Mouse (Mus musculus): ENCODE data around the gene Zfp384. TPM values are rescaled to one million over a fixed set of nuclear protein-coding genes. Genes with fewer than 3 reads are reported as not detected.

Zfp384 gene
- polyA plus RNA-seq, 1 experiment from 2014 or later, result 10.3 TPM

DNA sequence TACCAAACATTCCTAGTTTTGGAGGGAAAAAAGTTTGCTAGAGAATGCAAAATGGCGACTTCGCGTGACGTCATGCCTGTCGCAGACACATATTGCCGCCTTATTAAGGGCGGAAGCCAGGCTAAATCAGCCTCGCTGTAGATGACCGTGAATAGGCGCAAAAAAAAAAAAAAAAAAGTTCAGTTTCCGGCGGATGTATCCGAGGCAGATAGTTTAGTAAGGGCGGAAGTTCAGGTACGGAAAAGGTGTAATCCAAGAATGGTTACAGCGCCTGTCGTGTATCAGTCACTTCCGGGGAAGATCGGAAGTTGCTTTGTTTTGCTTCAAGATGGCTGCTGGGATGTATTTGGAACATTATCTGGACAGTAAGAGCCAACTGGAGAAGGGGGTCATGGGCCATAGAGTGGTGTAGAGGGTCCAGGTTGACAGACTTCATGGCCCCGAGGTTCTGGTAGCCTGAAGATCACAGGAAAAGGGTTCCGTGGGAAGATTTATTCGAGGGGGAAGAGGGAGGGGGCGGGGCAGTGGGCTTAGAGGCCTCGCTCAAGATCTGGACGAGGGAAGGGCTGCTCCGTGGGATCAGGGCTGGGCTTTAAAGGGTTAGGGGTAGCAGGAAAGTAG is 30.7 kb downstream of the Zfp384 start, which contains the start of gene Ing4:
Gene Ing4, plus strand, starts transcription at position 228 of the 621 bp plus-strand sequence.
- H3K9me3 ChIP-seq (ENCODE audit: control insufficient read depth, low read length), result no peaks in the 10 kb centered on the region
- WGBS, result 0% methylated on average over 26 of the region's 26 CpGs
- peak; percentile 98 for ATAC-seq
- peak within 1 kb of the TSS; percentile 72 for H3K27ac ChIP-seq (ENCODE audit: low read length)
- H3K27me3 ChIP-seq (replicated peaks; ENCODE audit: control insufficient read depth, insufficient read depth, low read length), result no peaks in the 10 kb centered on the region
- H3K9ac ChIP-seq (ENCODE audit: low read depth, low read length), result peak within 1 kb of the TSS; percentile 77
- peaks cover 12% of the 10 kb centered on the region for H3K36me3 ChIP-seq (ENCODE audit: control insufficient read depth, insufficient read depth, low read length)
- peaks cover 15% of the 10 kb centered on the region for H3K4me1 ChIP-seq (ENCODE audit: control insufficient read depth, insufficient read depth, low read length)
- H3K4me3 ChIP-seq (ENCODE audit: low read length), result peak within 1 kb of the TSS; percentile 71
- peak within 1 kb of the TSS; percentile 86 for H3K4me2 ChIP-seq (ENCODE audit: low read depth, low read length)

DNA sequence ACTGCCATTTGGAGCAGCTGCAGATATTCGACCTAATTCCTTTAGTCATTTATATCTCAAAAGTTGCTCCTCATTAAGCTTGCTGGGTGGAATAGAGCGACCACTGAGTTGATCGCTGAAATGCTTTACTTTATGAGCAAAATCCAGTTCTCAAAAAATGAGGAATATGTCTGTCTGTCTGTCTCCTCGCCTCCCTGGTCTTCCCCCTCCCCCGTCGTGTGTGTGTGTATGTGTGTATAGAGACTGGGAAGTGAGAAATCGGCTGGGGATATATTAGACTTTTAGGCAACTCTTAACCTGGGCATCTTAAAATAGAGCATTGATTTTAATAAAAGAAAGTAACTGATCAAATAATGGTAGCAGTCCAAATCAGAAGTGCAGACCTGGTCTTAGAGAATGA is 31.3 kb downstream of the Zfp384 start:
- no peak for ATAC-seq
- Histone ChIP-seq H3K9ac (ENCODE audit: low read depth, low read length) (peak overlapping the region; percentile 77), H3K4me1 (ENCODE audit: control insufficient read depth, insufficient read depth, low read length) (peaks cover 15% of the 10 kb centered on the region), H3K36me3 (ENCODE audit: control insufficient read depth, insufficient read depth, low read length) (peaks cover 12% of the 10 kb centered on the region), H3K27me3 (replicated peaks; ENCODE audit: control insufficient read depth, insufficient read depth, low read length) (no peaks in the 10 kb centered on the region), H3K9me3 (ENCODE audit: control insufficient read depth, low read length) (no peaks in the 10 kb centered on the region), H3K4me3 (ENCODE audit: low read length) (peak overlapping the region; percentile 71), H3K27ac (ENCODE audit: low read length) (peak overlapping the region; percentile 50; the same call in 1 of the 2 replicates), H3K4me2 (ENCODE audit: low read depth, low read length) (peak overlapping the region; percentile 86)
- 10% methylated on average over 7 of the region's 7 CpGs for WGBS

DNA sequence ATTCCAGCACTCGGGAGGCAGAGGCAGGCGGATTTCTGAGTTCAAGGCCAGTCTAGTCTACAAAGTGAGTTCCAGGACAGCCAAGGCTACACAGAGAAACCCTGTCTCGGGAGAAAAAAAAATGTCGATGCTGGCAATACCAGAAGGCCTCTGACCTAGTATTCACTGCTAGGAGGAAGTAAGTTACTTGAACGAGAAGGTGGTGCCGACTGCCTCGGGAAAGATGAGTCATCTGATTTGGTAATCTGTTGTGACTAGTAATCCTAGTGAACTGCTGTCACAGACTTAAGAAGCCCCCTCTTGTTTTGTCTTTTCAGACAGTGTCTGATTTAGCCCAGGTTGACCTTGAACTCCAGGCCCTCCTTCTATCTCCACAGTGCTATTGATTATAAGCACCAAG is 32.1 kb downstream of the Zfp384 start:
- Histone ChIP-seq H3K9ac (ENCODE audit: low read depth, low read length) (no peak overlapping the region), H3K27ac (ENCODE audit: low read length) (peak overlapping the region; percentile 55; the same call in 1 of the 2 replicates), H3K4me1 (ENCODE audit: control insufficient read depth, insufficient read depth, low read length) (peaks cover 15% of the 10 kb centered on the region), H3K9me3 (ENCODE audit: control insufficient read depth, low read length) (no peaks in the 10 kb centered on the region), H3K36me3 (ENCODE audit: control insufficient read depth, insufficient read depth, low read length) (peaks cover 7% of the 10 kb centered on the region; the same call in 1 of the 2 replicates), H3K4me3 (ENCODE audit: low read length) (no peak overlapping the region), H3K27me3 (replicated peaks; ENCODE audit: control insufficient read depth, insufficient read depth, low read length) (no peaks in the 10 kb centered on the region), H3K4me2 (ENCODE audit: low read depth, low read length) (no peak overlapping the region)
- no peak for ATAC-seq
- 73% methylated on average over 7 of the region's 7 CpGs for WGBS

DNA sequence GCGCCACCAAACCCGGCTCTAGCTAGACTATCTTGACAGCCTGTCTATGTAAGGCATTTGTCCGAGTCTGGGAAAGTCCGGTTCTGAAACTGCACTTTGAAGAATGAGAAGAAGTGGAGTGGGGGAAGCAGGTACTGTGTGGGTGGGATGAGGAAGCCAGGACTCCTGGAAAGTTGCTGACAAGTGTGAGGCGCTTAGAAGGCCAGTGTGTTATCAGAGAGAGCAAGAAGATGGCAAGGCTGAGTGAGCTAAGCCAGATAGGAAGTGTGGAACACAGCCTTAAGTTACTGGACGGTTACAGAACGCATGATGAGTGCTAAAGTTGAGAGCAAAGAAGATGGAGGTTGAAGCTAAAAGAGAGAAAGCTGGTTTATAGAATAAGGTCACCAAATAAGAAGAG is 33.1 kb downstream of the Zfp384 start:
- H3K4me1 ChIP-seq (ENCODE audit: control insufficient read depth, insufficient read depth, low read length), result peaks cover 15% of the 10 kb centered on the region
- ATAC-seq, result no peak
- 92% methylated on average over 7 of the region's 7 CpGs for WGBS
- no peak overlapping the region for H3K9ac ChIP-seq (ENCODE audit: low read depth, low read length)
- no peak overlapping the region for H3K4me2 ChIP-seq (ENCODE audit: low read depth, low read length)
- H3K27ac ChIP-seq (ENCODE audit: low read length), result no peak overlapping the region
- no peaks in the 10 kb centered on the region for H3K27me3 ChIP-seq (replicated peaks; ENCODE audit: control insufficient read depth, insufficient read depth, low read length)
- no peaks in the 10 kb centered on the region for H3K9me3 ChIP-seq (ENCODE audit: control insufficient read depth, low read length)
- H3K4me3 ChIP-seq (ENCODE audit: low read length), result no peak overlapping the region
- H3K36me3 ChIP-seq (ENCODE audit: control insufficient read depth, insufficient read depth, low read length), result peaks cover 7% of the 10 kb centered on the region; the same call in 1 of the 2 replicates

DNA sequence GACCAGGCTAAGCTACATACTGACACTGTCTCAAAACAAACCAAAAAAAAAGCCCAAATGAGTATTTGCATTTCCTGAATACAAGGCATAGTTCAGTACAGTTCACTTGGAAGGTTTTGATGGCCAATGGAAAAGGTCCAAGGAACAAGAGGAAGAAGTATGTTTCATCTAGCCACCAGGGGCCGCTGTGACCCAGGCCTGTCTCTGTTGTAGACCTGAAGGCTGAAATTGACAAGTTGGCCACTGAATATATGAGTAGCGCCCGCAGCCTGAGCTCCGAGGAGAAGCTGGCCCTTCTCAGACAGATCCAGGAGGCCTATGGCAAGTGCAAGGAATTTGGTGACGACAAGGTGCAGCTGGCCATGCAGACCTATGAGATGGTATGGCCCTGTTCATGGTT is 37.7 kb downstream of the Zfp384 start:
- ATAC-seq, result peak; percentile 48
- H3K36me3 ChIP-seq (ENCODE audit: control insufficient read depth, insufficient read depth, low read length), result peaks cover 18% of the 10 kb centered on the region
- 30% methylated on average over 5 of the region's 5 CpGs for WGBS

DNA sequence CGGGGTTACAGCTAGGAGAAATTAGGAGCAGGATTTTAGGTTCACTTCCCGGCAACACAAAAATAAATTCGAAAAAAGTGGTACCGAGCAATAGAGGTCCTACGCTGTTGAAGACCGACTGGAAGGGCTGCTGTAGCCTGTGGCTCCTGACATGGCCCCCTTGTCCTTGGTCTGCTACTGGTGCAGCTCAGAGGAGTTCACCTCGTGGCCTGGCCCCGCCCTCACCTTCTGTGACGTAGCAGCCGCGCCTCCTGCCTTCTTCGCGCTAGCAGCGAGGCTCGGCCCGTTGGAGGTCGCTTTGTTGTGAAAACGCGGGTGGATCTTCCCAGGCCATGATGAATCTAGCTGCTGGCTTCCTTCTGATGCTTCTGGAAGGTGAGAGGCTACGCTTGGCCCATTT is 40.7 kb downstream of the Zfp384 start, which contains the start of gene Acrbp:
Gene Acrbp, plus strand, starts transcription at position 12 of the 400 bp plus-strand sequence.
- H3K27me3 ChIP-seq (replicated peaks; ENCODE audit: control insufficient read depth, insufficient read depth, low read length), result no peaks in the 10 kb centered on the region
- H3K9me3 ChIP-seq (ENCODE audit: control insufficient read depth, low read length), result no peaks in the 10 kb centered on the region
- H3K36me3 ChIP-seq (ENCODE audit: control insufficient read depth, insufficient read depth, low read length), result peaks cover 15% of the 10 kb centered on the region; the same call in 1 of the 2 replicates
- no peak within 1 kb of the TSS for H3K9ac ChIP-seq (ENCODE audit: low read depth, low read length)
- H3K4me2 ChIP-seq (ENCODE audit: low read depth, low read length), result no peak within 1 kb of the TSS
- no peak within 1 kb of the TSS for H3K27ac ChIP-seq (ENCODE audit: low read length)
- 33% methylated on average over 20 of the region's 20 CpGs for WGBS
- no peaks in the 10 kb centered on the region for H3K4me1 ChIP-seq (ENCODE audit: control insufficient read depth, insufficient read depth, low read length)
- H3K4me3 ChIP-seq (ENCODE audit: low read length), result no peak within 1 kb of the TSS
- peak; percentile 51 for ATAC-seq

More for the DNA sequence above, 37.7 kb downstream of the Zfp384 start:
- H3K4me1 ChIP-seq (ENCODE audit: control insufficient read depth, insufficient read depth, low read length), result no peaks in the 10 kb centered on the region
- H3K27me3 ChIP-seq (replicated peaks; ENCODE audit: control insufficient read depth, insufficient read depth, low read length), result no peaks in the 10 kb centered on the region
- H3K9ac ChIP-seq (ENCODE audit: low read depth, low read length), result no peak overlapping the region
- no peak overlapping the region for H3K4me2 ChIP-seq (ENCODE audit: low read depth, low read length)
- no peak overlapping the region for H3K27ac ChIP-seq (ENCODE audit: low read length)
- H3K9me3 ChIP-seq (ENCODE audit: control insufficient read depth, low read length), result no peaks in the 10 kb centered on the region
- H3K4me3 ChIP-seq (ENCODE audit: low read length), result no peak overlapping the region

DNA sequence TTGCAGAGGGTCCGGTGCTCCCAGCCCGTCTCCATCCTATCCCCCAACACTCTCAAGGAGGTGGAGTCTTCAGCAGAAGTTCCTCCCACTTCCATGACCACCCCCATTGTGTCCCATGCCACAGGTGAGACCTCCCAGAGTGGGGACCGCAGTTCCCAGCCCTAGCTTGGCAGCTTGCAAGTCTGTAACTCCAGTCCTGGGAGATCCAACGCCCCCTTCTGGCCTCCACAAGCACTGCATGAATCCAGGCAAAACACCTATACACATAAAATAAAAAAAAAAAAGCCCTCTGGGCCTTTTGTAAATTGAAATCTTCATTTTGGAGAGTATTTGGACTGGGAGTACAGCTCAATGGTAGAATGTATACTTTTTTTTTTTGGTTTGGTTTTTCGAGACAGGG is 42.3 kb downstream of the Zfp384 start:
- no peaks in the 10 kb centered on the region for H3K27me3 ChIP-seq (replicated peaks; ENCODE audit: control insufficient read depth, insufficient read depth, low read length)
- no peak overlapping the region for H3K27ac ChIP-seq (ENCODE audit: low read length)
- H3K4me3 ChIP-seq (ENCODE audit: low read length), result no peak overlapping the region
- ATAC-seq, result no peak
- 72% methylated on average over 5 of the region's 5 CpGs for WGBS
- H3K9me3 ChIP-seq (ENCODE audit: control insufficient read depth, low read length), result no peaks in the 10 kb centered on the region
- H3K36me3 ChIP-seq (ENCODE audit: control insufficient read depth, insufficient read depth, low read length), result peaks cover 11% of the 10 kb centered on the region; the same call in 1 of the 2 replicates
- H3K4me2 ChIP-seq (ENCODE audit: low read depth, low read length), result no peak overlapping the region
- H3K9ac ChIP-seq (ENCODE audit: low read depth, low read length), result no peak overlapping the region
- no peaks in the 10 kb centered on the region for H3K4me1 ChIP-seq (ENCODE audit: control insufficient read depth, insufficient read depth, low read length)

DNA sequence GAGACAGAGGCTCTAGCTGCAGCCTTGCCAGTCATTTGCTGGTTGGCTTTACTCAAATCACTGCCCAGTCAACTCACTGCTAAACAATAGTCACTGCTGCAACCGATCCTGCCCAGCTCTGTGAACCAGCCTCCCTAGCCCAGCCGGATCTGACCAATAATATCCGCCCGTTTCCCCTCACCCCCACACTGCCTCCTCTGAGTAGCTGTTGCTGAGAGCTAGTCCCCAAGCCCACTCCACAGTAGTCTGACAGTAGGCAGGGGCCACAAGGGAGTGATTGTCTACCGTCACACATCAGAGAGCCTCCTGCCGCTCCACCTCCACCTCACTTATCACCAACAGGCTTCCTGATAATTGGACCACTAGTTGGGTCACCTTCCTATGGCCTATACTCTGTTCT is 52.5 kb downstream of the Zfp384 start:
- ATAC-seq, result no peak
- 41% methylated on average over 6 of the region's 6 CpGs for WGBS

DNA sequence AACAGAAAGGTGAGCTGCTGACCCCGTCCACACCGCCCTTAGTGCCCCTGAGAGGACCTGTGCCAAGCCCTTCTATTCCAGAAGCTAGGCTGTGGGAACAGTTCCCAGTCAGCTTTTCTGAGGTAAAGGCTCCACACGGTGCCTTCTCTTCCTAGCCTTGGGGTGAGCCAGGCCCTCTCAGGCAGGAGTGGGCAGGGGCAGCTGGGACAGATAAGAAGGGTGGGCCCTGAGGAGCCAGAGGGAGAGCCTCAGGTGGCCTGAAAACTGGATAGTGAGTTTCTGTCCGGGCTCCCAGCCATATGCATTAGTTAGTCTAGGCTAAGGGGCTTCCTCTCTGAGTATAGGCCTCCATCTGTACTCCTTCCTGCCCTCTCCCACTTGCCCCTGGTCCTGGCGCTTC is 53.6 kb downstream of the Zfp384 start:
- Histone ChIP-seq H3K4me2 (ENCODE audit: low read depth, low read length) (no peak overlapping the region), H3K9me3 (ENCODE audit: control insufficient read depth, low read length) (no peaks in the 10 kb centered on the region), H3K36me3 (ENCODE audit: control insufficient read depth, insufficient read depth, low read length) (no peaks in the 10 kb centered on the region), H3K27me3 (replicated peaks; ENCODE audit: control insufficient read depth, insufficient read depth, low read length) (no peaks in the 10 kb centered on the region), H3K27ac (ENCODE audit: low read length) (no peak overlapping the region), H3K4me3 (ENCODE audit: low read length) (no peak overlapping the region), H3K4me1 (ENCODE audit: control insufficient read depth, insufficient read depth, low read length) (0 out of 2 replicates have a peak, but pooled peaks cover 6% of the 10 kb centered on the region), H3K9ac (ENCODE audit: low read depth, low read length) (no peak overlapping the region)
- ATAC-seq, result no peak
- WGBS, result 83% methylated on average over 5 of the region's 5 CpGs

More for the DNA sequence above, 52.5 kb downstream of the Zfp384 start:
- no peaks in the 10 kb centered on the region for H3K9me3 ChIP-seq (ENCODE audit: control insufficient read depth, low read length)
- H3K27ac ChIP-seq (ENCODE audit: low read length), result no peak overlapping the region
- H3K4me2 ChIP-seq (ENCODE audit: low read depth, low read length), result no peak overlapping the region
- H3K4me3 ChIP-seq (ENCODE audit: low read length), result no peak overlapping the region
- H3K27me3 ChIP-seq (replicated peaks; ENCODE audit: control insufficient read depth, insufficient read depth, low read length), result no peaks in the 10 kb centered on the region
- 0 out of 2 replicates have a peak, but pooled peaks cover 6% of the 10 kb centered on the region for H3K4me1 ChIP-seq (ENCODE audit: control insufficient read depth, insufficient read depth, low read length)
- no peaks in the 10 kb centered on the region for H3K36me3 ChIP-seq (ENCODE audit: control insufficient read depth, insufficient read depth, low read length)
- H3K9ac ChIP-seq (ENCODE audit: low read depth, low read length), result 0 out of 2 replicates have a peak overlapping the region, but pooled peaks have one; percentile 37

All from intestine, embryonic 16.5 days (tissue).